Mouse (Mus musculus) embryonic facial prominence, embryonic 13.5 days (tissue): ENCODE results near the gene Ramp1. TPM values are rescaled to one million over a fixed set of nuclear protein-coding genes. Genes with fewer than 3 reads are reported as not detected.

Experiments used
- ATAC-seq: fragments of 200-750 bp; cut with Nextera tagmentation; 2 replicates; pipeline ENCODE4 v1.8.0; 2017; ENCODE audit warnings: low read depth; ENCODE audit not compliant: insufficient number of reproducible peaks, insufficient read depth, low FRiP score, low TSS enrichment
- H3K27ac ChIP-seq: fragments of 300-500 bp; sonication (generic); 2 replicates; pipeline ENCODE4 v1.5.1; 2015; ENCODE audit warnings: moderate library complexity, mild to moderate bottlenecking, inconsistent platforms
- H3K27me3 ChIP-seq: fragments of 300-500 bp; sonication (generic); 2 replicates; pipeline ENCODE4 v1.6.1; 2015; ENCODE audit warnings: mild to moderate bottlenecking, inconsistent platforms
- H3K36me3 ChIP-seq: fragments of 300-500 bp; sonication (generic); 2 replicates; pipeline ENCODE4 v1.6.1; 2015; ENCODE audit warnings: mild to moderate bottlenecking, inconsistent platforms
- H3K4me1 ChIP-seq: fragments of 300-500 bp; sonication (generic); 2 replicates; pipeline ENCODE4 v1.6.1; 2015; ENCODE audit warnings: inconsistent platforms
- H3K4me2 ChIP-seq: fragments of 300-500 bp; sonication (generic); 2 replicates; pipeline ENCODE4 v1.6.1; 2015; ENCODE audit warnings: moderate library complexity, mild to moderate bottlenecking, inconsistent platforms
- H3K4me3 ChIP-seq: fragments of 300-500 bp; sonication (generic); 2 replicates; pipeline ENCODE4 v1.5.1; 2015; ENCODE audit warnings: mild to moderate bottlenecking, inconsistent platforms
- H3K9ac ChIP-seq: fragments of 300-500 bp; sonication (generic); 2 replicates; pipeline ENCODE4 v1.6.1; 2015; ENCODE audit warnings: mild to moderate bottlenecking, inconsistent platforms
- H3K9me3 ChIP-seq: fragments of 300-500 bp; sonication (generic); 2 replicates; pipeline ENCODE4 v1.6.1; 2016; ENCODE audit warnings: inconsistent platforms
- WGBS: fragments of 180-500 bp; shearing (Covaris S2); methylation state at CpG from one replicate; pipeline ENCODE4 v1.1.7; 2015; ENCODE audit warnings: mixed read lengths; 5-methylcytosine and 5-hydroxymethylcytosine counted together
- polyA plus RNA-seq: library from polyadenylated mRNA; unstranded; fragments of >200 nt; fragmentation: Nextera tagmentation; extraction: Ambion mirVana; gene quantifications from 2 replicates; pipeline ENCODE4 v1.2.1, GENCODE M21; 2015

Gene Ramp1
- polyA plus RNA-seq, 1 experiment from 2014 or later: 6.1 TPM

DNA sequence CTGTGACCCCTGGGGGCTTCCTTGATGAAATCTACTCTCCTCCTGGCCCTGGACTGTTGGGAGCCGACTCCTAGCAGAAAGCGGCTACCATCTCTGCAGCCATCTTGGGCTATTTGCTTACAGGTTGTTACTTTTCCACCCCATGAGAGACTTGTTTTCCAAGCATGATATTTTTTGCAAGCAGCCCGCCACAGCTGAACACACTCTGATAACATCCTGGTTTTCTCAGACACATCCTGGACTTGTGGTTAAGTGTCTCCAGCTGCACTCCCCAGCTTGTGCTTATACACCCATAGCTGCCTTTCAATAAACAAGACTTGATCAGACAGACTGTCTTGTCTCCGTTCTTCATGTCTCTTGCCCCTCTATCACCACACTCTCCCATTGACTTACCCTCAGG is 61.6 kb downstream of the Ramp1 start:
- no peak overlapping the region for H3K9ac ChIP-seq
- H3K4me2 ChIP-seq: no peak overlapping the region
- WGBS: 74% methylated on average over 4 of the region's 4 CpGs

DNA sequence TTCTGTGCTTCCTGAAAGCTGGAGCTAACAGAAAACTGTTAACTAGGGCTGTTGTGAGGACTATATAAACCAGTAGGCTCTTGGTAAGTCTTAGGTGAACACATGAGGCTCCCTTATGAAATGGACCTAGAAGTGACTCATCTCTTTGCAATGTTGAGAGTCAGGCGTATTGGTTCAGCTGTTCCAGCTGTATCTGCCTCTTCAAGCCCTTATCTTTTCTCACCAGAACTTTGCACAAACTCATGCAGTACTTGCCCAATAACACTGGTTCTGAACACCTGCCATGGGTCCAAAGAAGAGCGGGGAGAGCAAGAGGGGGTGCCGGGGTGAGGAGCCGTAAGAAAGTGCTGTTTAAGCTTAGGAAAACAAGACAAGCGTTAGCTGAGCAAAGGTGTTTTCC is 68.6 kb downstream of the Ramp1 start:
- ATAC-seq: no peak
- H3K27ac ChIP-seq: no peak overlapping the region
- H3K36me3 ChIP-seq: no peaks in the 10 kb centered on the region
- H3K9me3 ChIP-seq: no peaks in the 10 kb centered on the region
- H3K27me3 ChIP-seq: no peaks in the 10 kb centered on the region
- peaks cover 28% of the 10 kb centered on the region for H3K4me1 ChIP-seq
- H3K4me3 ChIP-seq: no peak overlapping the region
- WGBS: 87% methylated on average over 5 of the region's 5 CpGs
- H3K9ac ChIP-seq: no peak overlapping the region
- no peak overlapping the region for H3K4me2 ChIP-seq

More for the DNA sequence above, 61.6 kb downstream of the Ramp1 start:
- Histone ChIP-seq H3K4me1 (no peaks in the 10 kb centered on the region), H3K4me3 (no peak overlapping the region), H3K36me3 (no peaks in the 10 kb centered on the region), H3K27me3 (no peaks in the 10 kb centered on the region), H3K9me3 (no peaks in the 10 kb centered on the region), H3K27ac (no peak overlapping the region)
- ATAC-seq: no peak

DNA sequence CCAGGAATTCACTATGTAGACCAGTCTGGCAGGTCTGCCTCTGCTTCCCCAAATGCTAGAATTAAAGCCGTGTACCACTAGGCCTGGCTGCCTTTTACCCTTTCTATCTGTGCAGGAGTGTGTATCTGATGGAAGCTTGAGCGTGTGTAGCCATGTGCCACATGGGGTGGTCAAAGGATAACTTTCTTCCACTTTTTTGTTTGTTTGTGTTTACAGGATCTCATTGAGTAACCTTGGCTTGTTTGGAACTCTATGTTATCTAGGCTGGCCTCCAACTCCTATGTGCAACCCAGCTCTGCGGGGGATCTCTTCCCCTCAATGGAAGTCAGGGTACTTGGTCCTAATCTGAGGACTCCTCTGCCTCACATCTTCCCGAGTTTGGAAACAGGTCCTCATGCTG is 69.3 kb downstream of the Ramp1 start:
- Histone ChIP-seq H3K27me3 (no peaks in the 10 kb centered on the region), H3K36me3 (no peaks in the 10 kb centered on the region), H3K4me2 (peak overlapping the region; percentile 70), H3K9ac (no peak overlapping the region), H3K4me3 (no peak overlapping the region), H3K27ac (no peak overlapping the region), H3K9me3 (no peaks in the 10 kb centered on the region), H3K4me1 (peaks cover 33% of the 10 kb centered on the region)
- WGBS: 42% methylated on average over 4 of the region's 4 CpGs
- no peak for ATAC-seq

DNA sequence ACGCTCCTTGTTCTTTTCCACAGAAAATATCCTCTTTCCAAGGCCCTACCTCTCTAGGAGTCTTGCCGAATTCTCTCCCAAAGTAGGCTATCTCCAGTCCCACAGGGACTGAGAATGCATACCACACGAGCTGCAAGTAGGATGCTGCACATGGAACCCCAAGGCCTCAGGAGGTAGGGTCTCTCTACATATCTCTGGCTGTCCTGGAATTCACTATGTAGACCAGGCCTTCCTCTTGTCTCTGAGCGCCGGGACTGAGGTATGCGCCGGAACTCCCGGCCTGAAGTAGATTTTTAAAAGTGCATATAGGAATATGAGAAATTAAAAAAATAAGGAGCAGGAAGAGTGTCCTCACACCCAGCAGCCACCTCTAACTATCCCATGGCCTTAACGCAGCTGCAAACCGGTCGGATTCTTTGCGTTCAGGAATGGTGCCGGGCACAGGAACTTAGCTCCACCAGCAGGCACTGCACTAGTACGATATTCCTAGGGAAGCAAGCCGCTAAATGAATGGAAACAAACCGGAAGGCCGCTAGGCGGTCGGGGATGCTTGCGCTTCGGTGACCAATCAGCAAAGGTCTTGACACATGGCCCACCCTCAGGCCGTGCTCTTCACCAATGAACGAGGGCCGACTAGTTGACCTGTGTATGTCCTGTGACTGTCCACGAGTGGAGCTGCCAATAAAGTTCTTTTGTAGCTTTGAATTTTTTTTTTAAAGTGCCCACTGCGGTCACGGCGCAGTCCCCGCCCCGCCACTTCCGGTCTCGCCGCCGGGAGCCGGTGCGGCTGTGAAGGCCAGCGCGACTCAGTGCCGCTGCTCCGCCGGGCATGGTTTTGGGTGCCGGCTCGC is 70.2 kb downstream of the Ramp1 start, which contains the start of gene Ube2f:
Gene Ube2f (plus strand): TSS at position 741 of the 851 bp plus-strand sequence.
- peak within 1 kb of the TSS; percentile 97 for H3K9ac ChIP-seq
- peaks cover 33% of the 10 kb centered on the region for H3K4me1 ChIP-seq
- H3K4me2 ChIP-seq: peak within 1 kb of the TSS; percentile 70
- peak within 1 kb of the TSS; percentile 100 for H3K4me3 ChIP-seq
- H3K9me3 ChIP-seq: no peaks in the 10 kb centered on the region
- H3K27ac ChIP-seq: peak within 1 kb of the TSS; percentile 88
- under 1% methylated on average over 43 of the region's 43 CpGs for WGBS
- H3K27me3 ChIP-seq: no peaks in the 10 kb centered on the region
- 0 out of 2 replicates have a peak, but pooled peaks cover 3% of the 10 kb centered on the region for H3K36me3 ChIP-seq
- peak; percentile 99 for ATAC-seq

DNA sequence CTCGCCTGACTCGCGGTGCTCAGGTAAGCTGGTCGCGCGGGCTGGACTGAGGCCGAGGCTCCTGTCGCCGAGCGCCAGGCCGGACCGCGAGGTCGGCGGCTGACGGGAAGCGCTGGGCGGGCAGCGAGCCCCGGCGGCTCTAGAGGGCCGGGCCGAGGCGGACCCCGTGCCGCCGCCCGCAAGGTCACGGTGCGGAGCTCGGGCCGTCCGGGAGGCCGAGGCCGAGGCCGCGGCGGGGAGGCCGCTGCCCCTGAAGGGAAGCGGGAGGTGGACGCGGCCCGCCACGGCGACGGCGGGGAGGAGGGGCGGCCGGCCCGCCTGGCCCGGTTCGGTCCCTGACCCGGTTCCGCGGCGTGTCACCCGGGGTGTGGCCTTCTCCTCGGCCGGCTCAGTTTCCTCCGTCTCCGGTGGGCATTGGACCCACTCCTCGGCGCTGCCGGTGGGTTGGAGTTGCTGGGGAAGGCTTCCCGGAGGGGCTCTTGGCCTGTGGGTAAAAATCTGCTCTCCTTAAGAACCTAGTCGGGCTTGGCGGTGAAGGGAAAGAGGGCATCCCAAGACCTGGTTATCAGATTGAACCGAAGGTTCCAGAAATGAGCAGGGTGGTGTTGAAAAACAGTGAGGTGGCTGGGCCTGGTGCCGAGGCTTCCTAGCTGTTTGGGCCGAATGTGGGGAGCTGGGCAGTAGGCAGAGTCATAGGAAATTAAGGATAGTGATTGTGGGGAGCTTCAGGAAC is 71.0 kb downstream of the Ramp1 start:
- peak overlapping the region; percentile 97 for H3K9ac ChIP-seq
- ATAC-seq: no peak
- peak overlapping the region; percentile 100 for H3K4me3 ChIP-seq
- no peaks in the 10 kb centered on the region for H3K9me3 ChIP-seq
- WGBS: 2% methylated on average over 39 of the region's 70 CpGs
- 0 out of 2 replicates have a peak, but pooled peaks cover 3% of the 10 kb centered on the region for H3K36me3 ChIP-seq
- peak overlapping the region; percentile 88 for H3K27ac ChIP-seq
- H3K4me1 ChIP-seq: peaks cover 33% of the 10 kb centered on the region
- peak overlapping the region; percentile 70 for H3K4me2 ChIP-seq
- no peaks in the 10 kb centered on the region for H3K27me3 ChIP-seq

DNA sequence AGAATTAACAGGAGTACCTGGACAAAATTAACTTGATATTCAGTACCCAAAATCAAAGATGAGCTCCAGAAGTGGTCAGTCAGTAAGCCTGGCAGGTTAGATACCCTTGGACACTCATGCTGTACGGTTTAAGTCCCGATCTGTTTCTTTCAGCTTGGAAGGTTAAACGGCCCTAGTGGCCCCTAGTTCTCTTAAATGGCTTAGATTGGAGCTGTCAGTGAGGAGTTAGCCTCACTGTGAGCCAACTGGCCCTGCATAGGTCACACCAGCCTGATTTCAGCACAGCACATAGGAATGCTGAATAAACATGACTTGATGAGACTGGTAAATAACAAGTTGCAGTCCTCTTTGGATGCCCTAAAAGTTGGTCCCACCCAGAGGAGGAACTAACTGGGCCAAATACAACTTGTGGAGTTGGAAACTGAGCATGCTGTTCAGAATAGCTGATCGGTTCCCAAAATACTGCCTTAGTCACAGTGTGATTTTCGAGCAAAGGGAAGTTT is 71.6 kb downstream of the Ramp1 start:
- ATAC-seq: no peak

DNA sequence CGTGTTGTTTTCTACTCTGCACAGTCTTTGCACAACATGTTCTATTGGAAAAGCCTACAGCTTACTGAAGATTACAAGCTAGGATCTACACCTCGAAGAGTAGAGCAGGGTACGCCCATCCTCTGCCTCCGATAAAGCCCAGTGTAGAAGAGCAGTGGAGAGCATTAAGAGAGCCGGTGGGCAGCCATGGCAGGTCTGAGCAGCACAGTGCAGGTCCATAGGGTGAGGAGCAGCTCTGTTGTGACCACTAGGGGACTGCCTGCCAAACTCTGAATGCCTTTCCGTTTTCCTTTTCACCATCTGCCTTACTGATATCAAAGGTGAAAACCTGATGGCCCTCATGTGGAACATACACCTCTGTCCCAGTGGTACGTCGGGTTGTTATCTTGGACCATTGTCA is 72.3 kb downstream of the Ramp1 start:
- Histone ChIP-seq H3K27me3 (no peaks in the 10 kb centered on the region), H3K9ac (0 out of 2 replicates have a peak overlapping the region, but pooled peaks have one; percentile 32), H3K27ac (no peak overlapping the region), H3K4me1 (peaks cover 33% of the 10 kb centered on the region), H3K4me2 (peak overlapping the region; percentile 70), H3K9me3 (no peaks in the 10 kb centered on the region), H3K4me3 (0 out of 2 replicates have a peak overlapping the region, but pooled peaks have one; percentile 100), H3K36me3 (0 out of 2 replicates have a peak, but pooled peaks cover 3% of the 10 kb centered on the region)
- no peak for ATAC-seq
- WGBS: 61% methylated on average over 8 of the region's 8 CpGs

More for the DNA sequence above, 71.6 kb downstream of the Ramp1 start:
- Histone ChIP-seq H3K4me1 (peaks cover 33% of the 10 kb centered on the region), H3K9me3 (no peaks in the 10 kb centered on the region), H3K27me3 (no peaks in the 10 kb centered on the region), H3K27ac (no peak overlapping the region), H3K36me3 (0 out of 2 replicates have a peak, but pooled peaks cover 3% of the 10 kb centered on the region), H3K9ac (peak overlapping the region; percentile 97), H3K4me3 (peak overlapping the region; percentile 100), H3K4me2 (peak overlapping the region; percentile 70)
- WGBS: 48% methylated on average over 5 of the region's 5 CpGs

DNA sequence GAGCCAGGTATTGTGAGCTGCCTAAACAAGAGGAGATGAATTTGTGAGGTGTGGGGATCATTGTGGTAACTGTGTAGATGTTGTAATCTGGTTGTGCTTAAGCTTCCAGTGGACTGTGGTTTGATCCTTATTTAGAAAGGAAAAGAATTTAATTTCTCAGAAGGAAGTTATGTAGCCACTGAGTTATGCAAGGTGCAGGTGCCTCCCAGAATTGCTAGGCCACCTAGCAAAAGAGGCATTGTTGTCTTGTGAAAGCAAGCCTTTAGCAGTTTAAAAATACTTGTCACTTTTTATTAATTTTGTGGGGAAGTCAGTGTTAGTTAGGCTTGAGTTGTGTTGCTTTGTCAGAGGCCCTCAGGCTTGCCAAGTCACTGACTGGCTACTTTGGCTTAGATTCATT is 78.3 kb downstream of the Ramp1 start:
- no peak overlapping the region for H3K27ac ChIP-seq
- no peak overlapping the region for H3K4me2 ChIP-seq
- H3K27me3 ChIP-seq: no peaks in the 10 kb centered on the region
- no peak overlapping the region for H3K9ac ChIP-seq
- H3K4me3 ChIP-seq: no peak overlapping the region
- H3K36me3 ChIP-seq: 0 out of 2 replicates have a peak, but pooled peaks cover 8% of the 10 kb centered on the region
- H3K4me1 ChIP-seq: 0 out of 2 replicates have a peak, but pooled peaks cover 5% of the 10 kb centered on the region
- H3K9me3 ChIP-seq: no peaks in the 10 kb centered on the region
- ATAC-seq: no peak

DNA sequence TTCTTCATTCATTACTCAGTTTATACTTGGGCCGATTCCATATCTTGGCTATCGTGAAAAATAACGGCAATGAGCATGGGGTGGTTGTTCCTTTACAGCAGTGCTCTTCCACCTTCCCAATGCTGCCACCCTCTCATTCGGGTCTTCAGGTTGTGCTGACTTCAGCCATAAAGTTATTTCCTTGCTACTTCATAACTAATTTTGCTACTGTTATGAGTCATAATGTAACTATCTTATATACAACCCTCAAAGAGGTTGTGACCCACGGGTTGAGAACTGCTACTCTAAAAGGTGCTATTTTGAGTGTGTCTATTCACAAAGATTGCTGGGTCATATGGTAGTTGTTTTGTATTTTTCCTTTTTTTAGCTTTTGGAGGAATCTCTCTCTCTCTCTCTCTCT is 80.2 kb downstream of the Ramp1 start:
- no peak overlapping the region for H3K4me2 ChIP-seq
- WGBS: 92% methylated on average over 5 of the region's 5 CpGs
- ATAC-seq: no peak
- no peak overlapping the region for H3K9ac ChIP-seq
- H3K4me1 ChIP-seq: no peaks in the 10 kb centered on the region
- H3K4me3 ChIP-seq: no peak overlapping the region
- H3K36me3 ChIP-seq: 0 out of 2 replicates have a peak, but pooled peaks cover 5% of the 10 kb centered on the region
- no peaks in the 10 kb centered on the region for H3K9me3 ChIP-seq
- no peak overlapping the region for H3K27ac ChIP-seq
- H3K27me3 ChIP-seq: no peaks in the 10 kb centered on the region

DNA sequence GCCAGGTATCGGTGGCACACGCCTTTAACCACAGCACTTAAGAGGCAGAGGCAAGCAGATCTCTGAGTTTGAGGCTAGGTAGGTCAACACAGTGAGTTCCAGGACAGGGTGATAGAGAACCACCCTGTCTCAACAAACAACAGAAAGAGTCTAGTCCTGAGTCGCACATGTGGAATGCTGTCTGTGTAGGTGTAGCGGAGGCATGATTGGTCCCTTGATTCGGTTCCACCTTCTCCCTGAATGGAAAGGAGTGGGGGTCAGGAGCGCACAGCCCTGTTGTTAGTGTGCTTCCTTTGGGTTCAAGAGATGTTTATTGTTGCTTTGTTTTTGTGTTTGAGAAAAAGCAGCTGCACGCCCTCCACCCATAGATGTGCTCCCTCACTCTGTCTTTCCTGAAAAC is 82.9 kb downstream of the Ramp1 start:
- no peak for ATAC-seq
- no peaks in the 10 kb centered on the region for H3K27me3 ChIP-seq
- peaks cover 12% of the 10 kb centered on the region for H3K36me3 ChIP-seq
- no peak overlapping the region for H3K4me2 ChIP-seq
- no peaks in the 10 kb centered on the region for H3K4me1 ChIP-seq
- H3K27ac ChIP-seq: no peak overlapping the region
- H3K9ac ChIP-seq: no peak overlapping the region
- H3K4me3 ChIP-seq: no peak overlapping the region
- no peaks in the 10 kb centered on the region for H3K9me3 ChIP-seq
- 92% methylated on average over 7 of the region's 7 CpGs for WGBS

DNA sequence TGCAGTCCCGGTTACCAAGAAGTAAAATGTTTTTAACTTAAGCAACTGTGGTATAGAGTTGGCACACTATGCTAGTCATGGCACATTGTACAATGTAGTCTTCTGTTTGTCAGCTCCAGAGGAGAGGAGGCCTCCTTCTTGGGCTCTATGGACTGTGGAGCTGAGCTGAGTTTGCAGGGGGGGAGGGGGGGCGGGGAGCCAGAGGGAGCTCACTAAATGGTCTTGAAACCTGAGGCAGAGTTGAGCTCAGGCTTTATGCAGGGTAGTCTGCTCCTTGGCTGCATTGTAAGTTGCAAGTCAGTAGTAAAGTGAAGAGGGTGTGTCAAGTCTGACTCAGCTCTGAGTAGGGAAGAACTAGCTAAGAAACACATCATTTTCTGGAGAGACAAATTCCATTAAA is 92.6 kb downstream of the Ramp1 start:
- H3K27ac ChIP-seq: no peak overlapping the region; the same call in 1 of the 2 replicates
- H3K4me1 ChIP-seq: no peaks in the 10 kb centered on the region
- ATAC-seq: no peak
- no peaks in the 10 kb centered on the region for H3K9me3 ChIP-seq
- H3K4me3 ChIP-seq: no peak overlapping the region
- H3K27me3 ChIP-seq: no peaks in the 10 kb centered on the region
- H3K4me2 ChIP-seq: no peak overlapping the region
- peaks cover 19% of the 10 kb centered on the region for H3K36me3 ChIP-seq
- H3K9ac ChIP-seq: no peak overlapping the region
- WGBS: 78% methylated on average over 2 of the region's 2 CpGs
